Mouse (Mus musculus) midbrain, embryonic 14.5 days (tissue): ENCODE measurements around the gene A4galt. TPM values are rescaled to one million over a fixed set of nuclear protein-coding genes. Genes with fewer than 3 reads are reported as not detected.

ENCODE experiments used
- ATAC-seq: fragments of 200-750 bp; cut with Nextera tagmentation; 2 replicates; pipeline ENCODE4 v1.8.0; 2017; ENCODE audit warnings: moderate number of reproducible peaks, moderate library complexity; ENCODE audit not compliant: low FRiP score, low TSS enrichment
- DNase-seq: peaks from one replicate; pipeline ENCODE4 v3.0.0-alpha.2; 2015
- H3K27ac ChIP-seq: fragments of 300-500 bp; sonication (generic); replicated peaks from 2 replicates; pipeline ENCODE4 v1.5.1; 2014; ENCODE audit warnings: mild to moderate bottlenecking, low read depth, low read length, moderate library complexity
- H3K27me3 ChIP-seq: fragments of 300-500 bp; sonication (generic); 2 replicates; pipeline ENCODE4 v1.6.1; 2014; ENCODE audit warnings: low read length, control low read depth, mixed read lengths; ENCODE audit not compliant: control insufficient read depth, insufficient read depth
- H3K36me3 ChIP-seq: fragments of 300-500 bp; sonication (generic); 2 replicates; pipeline ENCODE4 v1.6.1; 2014; ENCODE audit warnings: low read length, control low read depth; ENCODE audit not compliant: control insufficient read depth, insufficient read depth
- H3K4me1 ChIP-seq: fragments of 300-500 bp; sonication (generic); 2 replicates; pipeline ENCODE4 v1.6.1; 2014; ENCODE audit warnings: mild to moderate bottlenecking, antibody characterized with exemption, low read length, control low read depth; ENCODE audit not compliant: control insufficient read depth, insufficient read depth
- H3K4me2 ChIP-seq: fragments of 300-500 bp; sonication (generic); 2 replicates; pipeline ENCODE4 v1.6.1; 2014; ENCODE audit warnings: mild to moderate bottlenecking, low read length, moderate library complexity
- H3K4me3 ChIP-seq: fragments of 300-500 bp; sonication (generic); replicated peaks from 2 replicates; pipeline ENCODE4 v1.5.1; 2014; ENCODE audit warnings: low read depth, low read length
- H3K9ac ChIP-seq: fragments of 300-500 bp; sonication (generic); replicated peaks from 2 replicates; pipeline ENCODE4 v1.6.1; 2014; ENCODE audit warnings: mild to moderate bottlenecking, low read length, moderate library complexity
- H3K9me3 ChIP-seq: fragments of 300-500 bp; sonication (generic); 2 replicates; pipeline ENCODE4 v1.6.1; 2016; ENCODE audit warnings: low read length, control low read depth, mixed read lengths; ENCODE audit not compliant: control insufficient read depth
- WGBS: fragments of 180-500 bp; shearing (Covaris S2); extraction: QIAGEN DNeasy Blood & Tissue Kit; methylation state at CpG from one replicate; pipeline ENCODE4 v1.1.7; 2014; 5-methylcytosine and 5-hydroxymethylcytosine counted together
- polyA plus RNA-seq: library from polyadenylated mRNA; unstranded; fragments of >200 nt; fragmentation: Nextera tagmentation; extraction: Ambion mirVana; gene quantifications from 2 replicates; pipeline ENCODE4 v1.2.1, GENCODE M21; 2014

A4galt gene
- polyA plus RNA-seq, 1 experiment from 2014 or later, result 2.6 TPM

GRCm38 (mm10) chr15:83293706-83294645 is 42.4 kb upstream of the A4galt start:
- DNase-seq (no peak), ATAC-seq (no peak)
- WGBS, result 91% methylated on average over 8 of the region's 8 CpGs

GRCm38 (mm10) chr15:83293144-83293543 is 41.6 kb upstream of the A4galt start:
- Histone ChIP-seq H3K4me2 (no peak overlapping the region), H3K4me1 (no peaks in the 10 kb centered on the region), H3K9ac (no peak overlapping the region), H3K4me3 (no peak overlapping the region), H3K27ac (no peak overlapping the region), H3K9me3 (no peaks in the 10 kb centered on the region), H3K36me3 (no peaks in the 10 kb centered on the region), H3K27me3 (no peaks in the 10 kb centered on the region)
- DNase-seq (no peak), ATAC-seq (no peak)
- WGBS, result 85% methylated on average over 6 of the region's 6 CpGs

More at GRCm38 (mm10) chr15:83293706-83294645, 42.4 kb upstream of the A4galt start:
- H3K4me1 ChIP-seq, result no peaks in the 10 kb centered on the region
- H3K36me3 ChIP-seq, result no peaks in the 10 kb centered on the region
- no peaks in the 10 kb centered on the region for H3K9me3 ChIP-seq
- no peak overlapping the region for H3K4me3 ChIP-seq
- H3K9ac ChIP-seq, result no peak overlapping the region
- no peak overlapping the region for H3K27ac ChIP-seq
- H3K27me3 ChIP-seq, result no peaks in the 10 kb centered on the region
- H3K4me2 ChIP-seq, result no peak overlapping the region

DNA sequence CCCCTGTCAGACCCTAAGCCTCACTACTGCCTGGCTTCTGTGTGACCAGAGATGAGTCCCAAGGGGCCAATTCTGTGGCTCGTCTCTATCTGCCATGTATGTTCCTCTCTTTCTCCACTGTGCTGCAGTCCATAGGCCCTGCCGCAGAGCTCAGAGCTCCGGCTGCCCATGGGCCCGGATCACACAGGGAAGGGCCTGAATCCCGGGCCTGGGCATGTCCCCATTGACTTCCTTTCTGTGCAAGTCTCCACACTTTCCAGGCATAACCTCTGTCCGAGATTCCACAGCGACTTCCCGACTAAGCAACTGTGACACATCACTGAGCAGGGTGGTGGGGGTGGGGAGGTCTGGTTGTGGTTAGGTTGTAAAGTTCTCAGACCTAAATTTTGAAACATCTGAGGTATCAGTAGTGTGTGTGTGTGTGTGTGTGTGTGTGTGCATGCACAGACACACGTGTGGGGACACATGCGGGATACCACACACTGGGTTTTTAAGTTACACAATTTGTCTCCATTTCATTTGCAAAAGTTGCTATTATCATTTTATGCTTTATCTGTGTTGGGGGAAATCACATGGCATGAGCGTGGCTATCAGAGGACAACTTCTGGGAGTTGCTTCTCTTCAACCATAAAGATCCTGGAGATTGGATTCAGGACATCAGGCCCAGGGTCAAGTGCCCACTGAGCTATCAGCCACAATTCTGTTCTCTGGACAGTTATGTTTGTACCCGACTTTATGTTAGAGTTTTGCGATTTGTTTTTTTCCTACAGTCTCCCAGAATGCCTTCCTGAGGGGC is 40.9 kb upstream of the A4galt start:
- DNase-seq, result no peak
- Histone ChIP-seq H3K27ac (no peak overlapping the region), H3K36me3 (no peaks in the 10 kb centered on the region), H3K9me3 (no peaks in the 10 kb centered on the region), H3K9ac (no peak overlapping the region), H3K4me2 (no peak overlapping the region), H3K4me1 (no peaks in the 10 kb centered on the region), H3K27me3 (no peaks in the 10 kb centered on the region), H3K4me3 (no peak overlapping the region)
- ATAC-seq, result no peak
- 81% methylated on average over 13 of the region's 13 CpGs for WGBS

- 82% methylated on average over 2 of the region's 2 CpGs for WGBS
- Histone ChIP-seq H3K36me3 (no peaks in the 10 kb centered on the region), H3K27ac (no peak overlapping the region), H3K4me1 (no peaks in the 10 kb centered on the region), H3K4me3 (no peak overlapping the region), H3K9me3 (no peaks in the 10 kb centered on the region), H3K4me2 (no peak overlapping the region), H3K9ac (no peak overlapping the region), H3K27me3 (no peaks in the 10 kb centered on the region)
- DNase-seq, result no peak
- ATAC-seq, result no peak
Observed at GRCm38 (mm10) chr15:83290899-83291298, 39.3 kb upstream of the A4galt start.

DNA sequence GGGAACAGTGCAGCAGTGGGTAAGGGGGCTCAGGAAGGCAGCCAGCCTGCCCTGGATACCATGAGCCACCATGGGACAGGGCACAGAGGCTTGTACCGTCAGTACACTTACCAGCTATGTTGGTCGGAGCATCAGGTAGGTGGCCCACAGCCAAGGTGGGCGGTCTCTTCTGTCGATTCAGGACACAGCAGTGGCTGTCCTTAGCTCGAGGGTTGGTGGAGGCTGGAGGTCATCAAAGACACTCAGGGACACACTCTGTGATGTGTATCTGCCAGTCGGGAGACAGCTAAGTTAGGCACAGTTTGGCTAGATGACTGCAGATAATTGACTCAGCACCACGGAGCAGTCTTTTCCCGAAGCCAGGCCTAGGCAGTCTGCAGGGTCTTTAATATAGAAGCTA is 33.3 kb upstream of the A4galt start:
- Histone ChIP-seq H3K9me3 (no peaks in the 10 kb centered on the region), H3K27ac (no peak overlapping the region), H3K4me3 (no peak overlapping the region), H3K36me3 (no peaks in the 10 kb centered on the region), H3K4me1 (no peaks in the 10 kb centered on the region), H3K27me3 (no peaks in the 10 kb centered on the region), H3K4me2 (no peak overlapping the region), H3K9ac (no peak overlapping the region)
- WGBS, result 85% methylated on average over 8 of the region's 8 CpGs
- ATAC-seq (no peak), DNase-seq (no peak)

- DNase-seq (no peak), ATAC-seq (no peak)
- Histone ChIP-seq H3K27me3 (no peaks in the 10 kb centered on the region), H3K4me2 (no peak overlapping the region), H3K9ac (no peak overlapping the region), H3K4me1 (no peaks in the 10 kb centered on the region), H3K36me3 (no peaks in the 10 kb centered on the region), H3K27ac (no peak overlapping the region), H3K9me3 (no peaks in the 10 kb centered on the region), H3K4me3 (no peak overlapping the region)
- 66% methylated on average over 5 of the region's 5 CpGs for WGBS
Observed at GRCm38 (mm10) chr15:83282397-83282796, 30.8 kb upstream of the A4galt start.

DNA sequence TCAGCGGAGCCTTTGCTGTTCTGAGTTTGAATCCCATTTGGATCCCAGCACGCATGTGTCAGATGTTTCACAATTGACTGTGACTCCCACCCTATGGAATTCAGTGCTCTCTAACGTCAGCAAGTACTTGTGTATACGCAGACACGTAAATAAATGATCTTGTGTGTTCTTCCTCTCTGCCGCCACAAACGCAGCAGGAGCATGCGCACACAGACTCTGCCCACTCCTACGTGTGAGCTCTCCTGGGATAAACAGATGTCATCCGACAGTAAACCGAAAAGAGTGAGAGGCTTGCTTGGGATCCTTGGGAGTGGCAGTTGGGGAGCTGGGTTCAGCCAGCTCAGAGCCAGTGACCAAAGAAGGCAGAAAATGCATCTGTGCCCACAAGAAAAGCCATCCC is 29.7 kb upstream of the A4galt start:
- H3K36me3 ChIP-seq, result no peaks in the 10 kb centered on the region
- no peak overlapping the region for H3K9ac ChIP-seq
- no peak overlapping the region for H3K4me3 ChIP-seq
- no peaks in the 10 kb centered on the region for H3K4me1 ChIP-seq
- no peak for ATAC-seq
- 80% methylated on average over 11 of the region's 11 CpGs for WGBS
- no peaks in the 10 kb centered on the region for H3K27me3 ChIP-seq
- no peak overlapping the region for H3K27ac ChIP-seq
- no peak for DNase-seq
- no peaks in the 10 kb centered on the region for H3K9me3 ChIP-seq
- H3K4me2 ChIP-seq, result no peak overlapping the region

DNA sequence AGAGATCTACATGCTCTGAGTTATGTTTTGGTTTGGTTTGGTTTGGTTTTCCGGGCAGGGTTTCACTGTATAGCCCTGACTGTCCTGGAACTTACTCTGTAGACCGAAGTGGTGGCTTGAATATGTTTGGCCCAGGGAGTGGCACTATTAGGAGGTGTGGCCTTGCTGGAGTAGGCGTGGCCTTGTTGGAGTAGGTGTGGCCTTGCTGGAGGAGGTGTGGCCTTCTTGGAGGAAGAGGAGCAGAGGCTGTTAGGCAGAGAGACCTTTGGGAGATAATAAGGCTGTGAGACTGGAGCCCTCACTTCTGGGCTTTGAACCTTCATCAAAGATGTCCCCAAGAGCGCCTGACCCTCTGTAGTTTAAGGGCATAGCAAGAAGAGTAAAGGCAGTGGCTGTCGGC is 27.0 kb upstream of the A4galt start:
- ATAC-seq, result no peak
- H3K9me3 ChIP-seq, result no peaks in the 10 kb centered on the region
- H3K4me2 ChIP-seq, result no peak overlapping the region
- DNase-seq, result no peak
- H3K9ac ChIP-seq, result no peak overlapping the region
- H3K4me1 ChIP-seq, result no peaks in the 10 kb centered on the region
- no peak overlapping the region for H3K27ac ChIP-seq
- H3K4me3 ChIP-seq, result no peak overlapping the region
- H3K27me3 ChIP-seq, result no peaks in the 10 kb centered on the region
- 90% methylated on average over 5 of the region's 5 CpGs for WGBS
- no peaks in the 10 kb centered on the region for H3K36me3 ChIP-seq
